Mouse (Mus musculus): ENCODE data around the gene Slc6a11. TPM values are rescaled to one million over a fixed set of nuclear protein-coding genes. Genes with fewer than 3 reads are reported as not detected.

Gene Slc6a11
- total RNA-seq, 2 experiments from 2014 or later: 0.05 TPM; not detected in 1

- no peak for DNase-seq
These were observed 51.5 kb downstream of the Slc6a11 start for GRCm38 (mm10) chr6:114182366-114183179.

- no peak for DNase-seq
These were observed 56.1 kb downstream of the Slc6a11 start for GRCm38 (mm10) chr6:114187121-114187520.

GRCm38 (mm10) chr6:114188869-114189268 lies 57.8 kb downstream of the Slc6a11 start:
- DNase-seq: no peak

GRCm38 (mm10) chr6:114195998-114196397 lies 65.0 kb downstream of the Slc6a11 start:
- DNase-seq: no peak

- no peak for DNase-seq
These were observed 68.3 kb downstream of the Slc6a11 start for GRCm38 (mm10) chr6:114199200-114199845.

- DNase-seq: no peak
These were observed 73.5 kb downstream of the Slc6a11 start for GRCm38 (mm10) chr6:114204557-114204956.

- DNase-seq: no peak
These were observed 77.3 kb downstream of the Slc6a11 start for GRCm38 (mm10) chr6:114208296-114208695.

- DNase-seq: no peak
These were observed 83.4 kb downstream of the Slc6a11 start for GRCm38 (mm10) chr6:114214393-114214792.

GRCm38 (mm10) chr6:114216741-114217414 lies 85.8 kb downstream of the Slc6a11 start:
- DNase-seq: no peak

GRCm38 (mm10) chr6:114224399-114224798 lies 93.4 kb downstream of the Slc6a11 start:
- no peak for DNase-seq

GRCm38 (mm10) chr6:114227378-114227777 lies 96.3 kb downstream of the Slc6a11 start:
- no peak for DNase-seq

- DNase-seq: no peak
These were observed 97.2 kb downstream of the Slc6a11 start for GRCm38 (mm10) chr6:114228196-114228595.

GRCm38 (mm10) chr6:114238892-114239644 lies 108.0 kb downstream of the Slc6a11 start:
- no peak for DNase-seq

GRCm38 (mm10) chr6:114245665-114246064 lies 114.6 kb downstream of the Slc6a11 start:
- no peak for DNase-seq

GRCm38 (mm10) chr6:114250311-114250710 lies 119.3 kb downstream of the Slc6a11 start:
- DNase-seq: no peak

GRCm38 (mm10) chr6:114254927-114255326 lies 123.9 kb downstream of the Slc6a11 start:
- DNase-seq: no peak

GRCm38 (mm10) chr6:114257762-114258361 lies 126.8 kb downstream of the Slc6a11 start:
- DNase-seq: no peak

- no peak for DNase-seq
These were observed 127.7 kb downstream of the Slc6a11 start for GRCm38 (mm10) chr6:114258661-114259193.

GRCm38 (mm10) chr6:114261609-114262008 lies 130.6 kb downstream of the Slc6a11 start:
- DNase-seq: no peak

- DNase-seq: no peak
These were observed 133.0 kb downstream of the Slc6a11 start for GRCm38 (mm10) chr6:114264010-114264409.

- DNase-seq: no peak
These were observed 133.4 kb downstream of the Slc6a11 start for GRCm38 (mm10) chr6:114264426-114264825.

All from gastrocnemius, postnatal 25 days (tissue).